Mouse (Mus musculus) limb, embryonic 10.5 days (tissue): ENCODE measurements around the gene Sfxn1. TPM values are rescaled to one million over a fixed set of nuclear protein-coding genes. Genes with fewer than 3 reads are reported as not detected.

Experiments
- DNase-seq: peaks from one replicate; pipeline ENCODE4 v3.0.0-alpha.2; 2017; ENCODE audit warnings: low spot score
- H3K27ac ChIP-seq: fragments of 300-500 bp; sonication (generic); 2 replicates; pipeline ENCODE4 v1.5.1; 2016; ENCODE audit warnings: mild to moderate bottlenecking
- H3K27me3 ChIP-seq: fragments of 300-500 bp; sonication (generic); 2 replicates; pipeline ENCODE4 v1.6.1; 2016; ENCODE audit warnings: low read depth, mild to moderate bottlenecking; ENCODE audit not compliant: poor library complexity, severe bottlenecking
- H3K36me3 ChIP-seq: fragments of 300-500 bp; sonication (generic); 2 replicates; pipeline ENCODE4 v1.6.1; 2016; ENCODE audit warnings: mild to moderate bottlenecking, moderate library complexity
- H3K4me1 ChIP-seq: fragments of 300-500 bp; sonication (generic); 2 replicates; pipeline ENCODE4 v1.6.1; 2016
- H3K4me3 ChIP-seq: fragments of 300-500 bp; sonication (generic); 2 replicates; pipeline ENCODE4 v1.5.1; 2016; ENCODE audit warnings: mild to moderate bottlenecking, moderate library complexity
- H3K9me3 ChIP-seq: fragments of 300-500 bp; sonication (generic); replicated peaks from 2 replicates; pipeline ENCODE4 v1.6.1; 2016; ENCODE audit warnings: mild to moderate bottlenecking
- WGBS: fragments of 180-500 bp; shearing (Covaris S2); methylation state at CpG from one replicate; pipeline ENCODE4 v1.1.7; 2016; 5-methylcytosine and 5-hydroxymethylcytosine counted together
- polyA plus RNA-seq: library from polyadenylated mRNA; unstranded; fragments of >200 nt; fragmentation: Nextera tagmentation; extraction: Ambion mirVana; gene quantifications from 2 replicates; pipeline ENCODE4 v1.2.1, GENCODE M21; 2016

Sfxn1 gene
- 69.7 and 85.7 TPM in 2 replicates for polyA plus RNA-seq

DNA sequence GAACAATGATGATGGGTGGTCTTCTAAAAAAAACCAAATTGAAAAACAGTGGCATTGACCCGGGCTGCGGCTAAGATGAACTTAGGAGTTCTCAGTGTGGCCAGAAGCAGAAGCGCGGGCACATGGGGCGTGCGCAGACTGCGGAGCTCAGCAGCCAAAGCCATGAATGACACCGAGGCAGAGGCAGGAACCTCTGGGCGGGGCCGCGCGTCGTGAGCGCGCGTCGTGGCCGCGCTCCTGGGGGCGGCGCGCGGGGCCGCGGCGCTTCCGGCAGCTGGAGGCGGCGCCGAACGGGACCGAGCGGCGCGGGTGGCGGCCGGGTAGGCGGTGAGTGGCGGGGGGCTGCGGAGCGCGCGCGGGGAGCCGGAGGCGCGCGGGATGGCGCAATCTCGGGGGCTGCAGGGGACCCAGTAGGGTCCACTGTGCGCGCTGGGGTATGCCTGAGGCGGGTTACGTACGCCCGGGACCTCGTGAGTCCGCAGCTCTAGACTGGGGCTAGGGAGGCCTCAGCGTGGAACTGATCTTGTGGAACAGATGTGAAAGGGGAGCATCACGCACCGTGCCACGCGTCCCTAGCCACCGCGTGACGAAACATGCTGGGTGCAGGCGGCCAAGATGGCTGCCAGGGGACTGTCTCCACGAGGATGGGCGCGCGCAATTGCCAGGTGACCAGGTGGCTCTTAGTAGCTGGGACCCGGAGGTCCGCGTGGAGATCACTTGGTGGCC lies at the start of gene Sfxn1:
Gene Sfxn1 (plus strand): TSS at position 264 of the 726 bp plus-strand sequence.
- Histone ChIP-seq H3K9me3 (no peaks in the 10 kb centered on the region), H3K36me3 (peaks cover 12% of the 10 kb centered on the region), H3K4me3 (peak within 1 kb of the TSS; percentile 87), H3K27me3 (no peaks in the 10 kb centered on the region), H3K27ac (peak within 1 kb of the TSS; percentile 97), H3K4me1 (peaks cover 17% of the 10 kb centered on the region)
- WGBS: under 1% methylated on average over 74 of the region's 74 CpGs
- peak; percentile 83 for DNase-seq

DNA sequence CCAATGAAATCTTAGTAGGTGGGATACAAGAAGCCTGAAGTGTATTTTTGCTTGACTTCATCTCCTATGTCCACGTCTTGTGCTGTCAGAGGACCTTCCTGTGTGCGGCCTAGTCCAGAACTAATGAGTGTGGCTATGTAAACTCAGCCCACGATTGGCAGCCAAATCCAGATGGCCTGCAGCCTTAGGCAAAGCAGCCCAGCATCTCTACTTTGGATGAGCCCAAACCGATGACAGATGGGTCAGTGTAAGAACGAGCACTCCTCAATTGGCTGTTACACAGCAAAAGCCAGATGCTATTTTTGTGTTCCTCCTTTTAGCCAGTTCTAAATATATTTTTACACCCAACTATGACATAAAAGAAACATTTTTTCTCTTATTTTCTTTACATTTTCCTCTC lies 48.4 kb upstream of the Sfxn1 start:
- H3K27ac ChIP-seq: no peak overlapping the region
- H3K36me3 ChIP-seq: no peaks in the 10 kb centered on the region
- no peaks in the 10 kb centered on the region for H3K4me1 ChIP-seq
- no peak overlapping the region for H3K4me3 ChIP-seq
- H3K27me3 ChIP-seq: no peaks in the 10 kb centered on the region
- WGBS: 76% methylated on average over 5 of the region's 5 CpGs
- no peaks in the 10 kb centered on the region for H3K9me3 ChIP-seq
- DNase-seq: no peak

DNA sequence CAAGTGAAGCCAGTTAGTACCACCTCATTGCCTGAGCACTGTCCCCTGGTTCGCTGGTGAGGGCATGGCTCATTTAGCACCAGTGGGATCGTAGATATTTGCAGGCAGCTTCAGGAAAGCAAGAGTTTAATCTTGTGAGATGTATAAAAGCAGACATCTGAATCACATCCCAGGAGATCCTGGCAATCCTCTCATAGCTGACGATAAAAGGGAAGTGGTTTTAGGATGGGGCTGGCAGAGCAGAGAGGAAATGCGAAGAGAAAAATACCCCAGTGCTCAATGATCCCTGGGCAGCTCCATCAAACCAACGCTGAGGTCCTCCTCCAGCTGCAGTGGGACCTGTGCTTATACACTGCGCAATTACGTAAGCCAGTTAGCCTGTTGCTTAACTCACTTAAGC lies 44.6 kb upstream of the Sfxn1 start:
- no peaks in the 10 kb centered on the region for H3K9me3 ChIP-seq
- 90% methylated on average over 7 of the region's 7 CpGs for WGBS

DNA sequence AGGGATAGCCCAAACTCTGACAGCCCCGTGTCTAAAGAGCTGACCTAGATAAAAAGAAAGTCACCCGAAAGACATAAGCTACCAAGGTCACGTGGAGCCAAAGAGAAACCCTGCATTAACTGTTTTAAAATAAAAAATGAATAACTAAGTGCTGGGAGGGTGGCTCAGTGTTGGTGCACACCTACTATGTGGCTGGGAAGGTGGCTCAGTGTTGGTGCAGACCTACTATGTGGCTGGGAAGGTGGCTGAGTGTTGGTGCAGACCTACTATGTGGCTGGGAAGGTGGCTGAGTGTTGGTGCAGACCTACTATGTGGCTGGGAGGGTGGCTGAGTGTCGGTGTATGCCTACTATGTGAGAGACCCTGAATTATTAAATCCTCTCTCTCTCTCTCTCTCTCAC lies 38.0 kb upstream of the Sfxn1 start:
- H3K36me3 ChIP-seq: no peaks in the 10 kb centered on the region
- H3K4me3 ChIP-seq: no peak overlapping the region
- no peak overlapping the region for H3K27ac ChIP-seq
- DNase-seq: no peak
- 82% methylated on average over 4 of the region's 4 CpGs for WGBS
- no peaks in the 10 kb centered on the region for H3K9me3 ChIP-seq
- no peaks in the 10 kb centered on the region for H3K4me1 ChIP-seq
- no peaks in the 10 kb centered on the region for H3K27me3 ChIP-seq

More for the DNA sequence above, 44.6 kb upstream of the Sfxn1 start:
- no peak for DNase-seq
- H3K36me3 ChIP-seq: no peaks in the 10 kb centered on the region
- no peaks in the 10 kb centered on the region for H3K4me1 ChIP-seq
- H3K27ac ChIP-seq: no peak overlapping the region
- no peak overlapping the region for H3K4me3 ChIP-seq
- no peaks in the 10 kb centered on the region for H3K27me3 ChIP-seq

DNA sequence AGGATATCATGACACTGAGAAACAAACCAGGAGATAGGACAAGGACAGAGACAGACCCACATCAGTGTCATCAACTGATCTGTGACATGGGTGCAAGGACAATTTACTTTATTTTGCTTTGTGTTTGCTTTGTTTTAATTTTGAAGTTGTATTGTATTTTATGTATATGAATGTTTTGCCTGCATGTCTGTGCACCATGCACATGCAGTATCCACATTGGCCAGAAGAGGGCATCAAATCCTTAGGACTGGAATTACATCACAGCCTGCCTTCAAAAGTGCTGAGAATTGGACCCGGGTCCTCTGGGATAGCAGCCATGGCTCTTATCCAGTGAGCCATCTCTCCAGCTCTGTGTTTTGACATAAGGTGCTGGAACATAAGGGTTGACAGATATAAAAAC lies 36.1 kb upstream of the Sfxn1 start:
- Histone ChIP-seq H3K9me3 (no peaks in the 10 kb centered on the region), H3K27me3 (peaks cover 4% of the 10 kb centered on the region; the same call in 1 of the 2 replicates), H3K4me1 (no peaks in the 10 kb centered on the region), H3K36me3 (no peaks in the 10 kb centered on the region), H3K27ac (no peak overlapping the region), H3K4me3 (no peak overlapping the region)
- DNase-seq: no peak
- 76% methylated on average over 1 of the region's 1 CpGs for WGBS

DNA sequence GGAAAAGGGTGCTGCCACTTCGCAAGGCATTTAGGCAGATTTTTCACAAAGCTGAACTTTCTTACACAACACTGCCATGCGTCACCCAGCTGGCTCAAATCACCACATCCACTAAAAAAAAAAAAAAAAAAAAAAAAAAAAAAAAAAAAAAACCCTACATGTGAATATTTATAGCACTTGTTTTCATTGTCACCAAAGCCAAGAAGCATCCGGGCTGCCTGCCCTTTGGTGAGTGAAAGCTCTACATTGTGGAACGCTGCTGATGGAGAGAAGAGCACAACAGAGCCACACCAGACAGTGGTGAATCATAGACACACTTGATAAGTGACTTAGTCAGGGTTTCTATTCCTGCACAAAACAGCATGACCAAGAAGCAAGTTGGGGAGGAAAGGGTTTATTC lies 33.7 kb upstream of the Sfxn1 start:
- no peaks in the 10 kb centered on the region for H3K9me3 ChIP-seq
- peaks cover 10% of the 10 kb centered on the region for H3K4me1 ChIP-seq
- H3K27ac ChIP-seq: no peak overlapping the region
- no peak for DNase-seq
- no peaks in the 10 kb centered on the region for H3K36me3 ChIP-seq
- peaks cover 4% of the 10 kb centered on the region; the same call in 1 of the 2 replicates for H3K27me3 ChIP-seq
- 89% methylated on average over 4 of the region's 4 CpGs for WGBS
- no peak overlapping the region for H3K4me3 ChIP-seq

DNA sequence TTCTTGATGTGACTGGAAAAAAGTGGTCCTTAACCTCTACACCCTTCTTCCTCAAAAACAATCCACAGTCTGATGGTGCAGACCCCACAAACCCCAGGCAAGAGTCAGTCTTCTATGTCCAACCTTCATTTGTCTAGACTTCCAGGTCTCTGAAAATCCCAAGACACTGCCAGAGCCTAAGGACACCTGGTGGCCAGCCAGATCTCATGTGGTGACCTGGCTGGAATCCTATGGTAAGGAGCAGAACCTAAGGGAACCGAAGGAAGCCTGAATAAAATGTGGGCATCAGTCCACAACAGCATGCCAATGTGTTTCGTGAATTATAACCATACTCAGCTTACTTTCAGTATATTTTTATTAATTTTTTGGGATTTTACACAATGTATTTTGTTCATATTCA lies 31.4 kb upstream of the Sfxn1 start:
- Histone ChIP-seq H3K4me3 (no peak overlapping the region), H3K9me3 (no peaks in the 10 kb centered on the region), H3K27ac (no peak overlapping the region), H3K4me1 (peaks cover 19% of the 10 kb centered on the region), H3K36me3 (no peaks in the 10 kb centered on the region), H3K27me3 (peaks cover 7% of the 10 kb centered on the region; the same call in 1 of the 2 replicates)
- WGBS: 91% methylated on average over 2 of the region's 2 CpGs
- no peak for DNase-seq

DNA sequence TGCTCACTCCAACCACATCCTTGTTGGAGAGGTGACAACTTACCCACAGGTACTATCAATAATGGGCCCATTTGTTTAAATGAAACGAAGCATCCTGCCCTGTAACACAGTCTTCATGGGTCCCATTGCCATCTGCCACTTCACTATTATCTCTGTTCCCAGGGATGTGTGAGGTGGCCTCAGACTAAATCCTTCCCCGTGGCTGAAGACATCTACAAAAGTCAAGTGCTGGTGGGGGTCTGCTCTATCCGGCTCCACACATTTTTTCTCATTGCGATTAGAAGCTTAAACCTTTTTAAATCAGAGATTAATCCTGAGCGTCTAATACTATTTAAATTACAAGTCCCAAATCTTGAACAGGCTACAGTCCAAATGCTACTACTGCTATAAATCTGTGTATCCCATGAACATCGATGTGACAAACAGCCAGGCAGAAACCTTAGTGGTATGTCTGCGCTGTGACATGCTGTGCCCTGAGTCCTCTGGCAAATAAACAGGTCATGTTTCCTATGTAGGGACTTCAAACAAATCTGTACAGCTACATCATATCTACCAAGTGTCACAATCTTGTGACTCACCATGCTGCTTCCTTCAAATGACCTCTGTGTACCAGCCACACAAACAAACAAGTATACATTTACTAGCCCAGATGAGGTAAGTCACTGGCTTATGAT lies 22.9 kb upstream of the Sfxn1 start:
- Histone ChIP-seq H3K27me3 (peaks cover 20% of the 10 kb centered on the region), H3K36me3 (no peaks in the 10 kb centered on the region), H3K4me3 (no peak overlapping the region), H3K27ac (no peak overlapping the region), H3K9me3 (no peaks in the 10 kb centered on the region), H3K4me1 (0 out of 2 replicates have a peak, but pooled peaks cover 4% of the 10 kb centered on the region)
- DNase-seq: no peak
- WGBS: 82% methylated on average over 7 of the region's 7 CpGs

DNA sequence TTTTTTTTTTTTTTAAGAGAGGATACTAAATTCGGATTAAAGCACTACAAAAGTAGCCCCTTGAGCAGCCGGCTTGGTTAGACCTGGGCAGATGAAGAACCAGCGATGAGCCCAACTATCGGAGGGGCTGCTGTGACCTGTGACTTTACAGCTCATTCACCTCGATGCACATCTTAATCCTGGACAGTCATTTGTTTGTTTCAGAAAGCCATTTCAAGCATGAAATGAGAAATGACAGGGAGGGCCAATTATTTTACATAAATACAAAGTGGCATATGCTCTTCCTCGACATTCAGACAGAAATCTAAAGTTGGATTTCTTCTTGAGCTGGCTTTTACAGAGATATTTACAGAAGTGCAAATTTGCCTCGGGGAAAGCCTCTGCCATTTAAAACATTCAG lies 20.0 kb upstream of the Sfxn1 start:
- H3K27ac ChIP-seq: no peak overlapping the region
- H3K36me3 ChIP-seq: no peaks in the 10 kb centered on the region
- H3K4me3 ChIP-seq: no peak overlapping the region
- peaks cover 45% of the 10 kb centered on the region for H3K27me3 ChIP-seq
- peaks cover 17% of the 10 kb centered on the region for H3K4me1 ChIP-seq
- WGBS: 73% methylated on average over 7 of the region's 7 CpGs
- no peak for DNase-seq
- H3K9me3 ChIP-seq: no peaks in the 10 kb centered on the region

DNA sequence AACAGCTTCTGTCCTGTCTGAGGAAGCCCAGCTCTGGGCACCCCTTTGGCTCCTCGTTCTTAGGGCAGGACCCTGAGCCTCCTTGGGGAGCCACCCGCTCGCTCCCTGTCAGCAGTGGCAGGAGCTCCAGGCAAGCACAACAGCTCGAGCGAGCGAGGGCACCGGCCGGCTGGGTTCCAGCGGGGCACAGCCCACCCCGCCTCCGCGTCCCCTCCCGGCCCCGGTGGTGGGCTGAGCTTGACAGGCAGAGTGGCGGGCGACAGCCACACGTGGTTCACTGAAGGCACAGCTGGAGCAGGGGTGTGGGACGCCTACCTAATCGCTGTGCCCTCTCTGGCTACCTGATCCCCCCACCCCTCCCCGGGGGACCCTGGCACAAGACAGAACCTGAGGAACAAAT lies 16.7 kb upstream of the Sfxn1 start:
- H3K36me3 ChIP-seq: no peaks in the 10 kb centered on the region
- H3K27ac ChIP-seq: no peak overlapping the region
- WGBS: under 1% methylated on average over 20 of the region's 20 CpGs
- H3K4me1 ChIP-seq: peaks cover 17% of the 10 kb centered on the region
- H3K9me3 ChIP-seq: no peaks in the 10 kb centered on the region
- peaks cover 63% of the 10 kb centered on the region for H3K27me3 ChIP-seq
- H3K4me3 ChIP-seq: peak overlapping the region; percentile 59
- peak; percentile 61 for DNase-seq

DNA sequence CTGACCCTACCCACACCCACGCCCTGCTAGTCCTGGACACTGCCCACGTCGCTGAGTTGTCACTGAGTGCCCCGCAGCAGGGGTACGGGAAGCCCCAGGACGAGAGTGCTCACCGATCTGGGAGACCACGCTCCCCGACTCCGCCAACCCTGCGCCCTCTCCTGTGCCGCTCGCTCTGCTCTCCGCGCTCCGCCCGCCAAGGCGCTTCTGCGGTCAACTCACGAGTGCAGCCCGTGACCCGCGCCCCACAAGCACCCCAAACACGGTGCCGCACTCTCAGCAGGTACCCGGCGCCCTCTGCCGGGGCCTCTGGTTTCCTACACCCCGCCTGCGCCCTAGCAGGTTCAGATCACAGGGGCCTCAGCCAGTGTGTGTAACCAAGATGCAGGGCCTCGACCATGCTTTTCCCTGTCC lies 16.2 kb upstream of the Sfxn1 start, which contains the start of gene Drd1:
Gene Drd1 (minus strand): TSS at position 258 of the 414 bp plus-strand sequence.
- peaks cover 60% of the 10 kb centered on the region for H3K27me3 ChIP-seq
- H3K4me1 ChIP-seq: peaks cover 15% of the 10 kb centered on the region
- no peak within 1 kb of the TSS for H3K27ac ChIP-seq
- H3K9me3 ChIP-seq: no peaks in the 10 kb centered on the region
- peak; percentile 84 for DNase-seq
- no peaks in the 10 kb centered on the region for H3K36me3 ChIP-seq
- H3K4me3 ChIP-seq: peak within 1 kb of the TSS; percentile 59
- WGBS: under 1% methylated on average over 31 of the region's 31 CpGs

DNA sequence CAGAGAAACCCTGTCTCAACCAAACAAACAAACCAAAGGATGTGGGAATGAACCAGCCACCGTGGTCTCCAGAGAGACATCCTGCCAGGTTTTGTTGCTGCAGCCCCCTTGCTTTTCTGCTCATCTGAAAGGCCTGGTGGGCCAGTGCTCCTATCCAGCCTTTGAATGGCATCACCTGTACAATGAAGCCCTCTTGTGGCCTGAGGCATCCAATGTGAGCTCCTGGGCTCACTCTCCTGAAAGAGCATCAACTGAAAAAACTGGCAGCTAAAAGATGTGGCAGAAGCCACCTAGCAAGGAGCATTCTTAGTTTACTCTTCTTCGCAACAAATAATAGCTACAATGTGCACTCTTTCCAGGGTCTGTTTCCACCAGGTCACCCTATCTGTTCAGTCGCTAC lies 9.6 kb upstream of the Sfxn1 start:
- peaks cover 19% of the 10 kb centered on the region for H3K27me3 ChIP-seq
- no peaks in the 10 kb centered on the region for H3K4me1 ChIP-seq
- H3K36me3 ChIP-seq: no peaks in the 10 kb centered on the region
- 95% methylated on average over 3 of the region's 3 CpGs for WGBS
- H3K27ac ChIP-seq: no peak overlapping the region
- DNase-seq: no peak
- H3K4me3 ChIP-seq: no peak overlapping the region
- H3K9me3 ChIP-seq: no peaks in the 10 kb centered on the region

DNA sequence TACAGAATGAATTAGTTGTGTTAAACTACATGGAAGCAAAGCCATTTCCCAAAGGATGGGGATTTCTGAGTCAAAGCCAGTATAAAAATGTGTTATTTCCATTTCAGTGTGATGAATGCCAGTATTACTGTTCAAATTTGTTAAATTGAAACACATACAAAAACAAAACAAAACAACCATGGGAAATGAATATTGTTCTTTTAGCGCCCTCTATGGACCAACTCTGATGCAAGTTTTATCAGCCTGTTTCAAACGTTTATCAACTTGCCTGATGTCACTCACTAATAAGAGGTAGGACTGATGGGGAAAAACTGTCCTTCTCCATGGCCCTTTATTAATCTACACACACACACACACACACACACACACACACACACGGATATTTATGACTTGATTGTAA lies 8.4 kb upstream of the Sfxn1 start:
- DNase-seq: no peak
- H3K27me3 ChIP-seq: peaks cover 10% of the 10 kb centered on the region; the same call in 1 of the 2 replicates

More for the DNA sequence above, 8.4 kb upstream of the Sfxn1 start:
- Histone ChIP-seq H3K4me1 (no peaks in the 10 kb centered on the region), H3K36me3 (no peaks in the 10 kb centered on the region), H3K27ac (no peak overlapping the region), H3K4me3 (no peak overlapping the region), H3K9me3 (no peaks in the 10 kb centered on the region)
- WGBS: 7% methylated on average over 3 of the region's 3 CpGs
